Mouse (Mus musculus) midbrain, embryonic 12.5 days (tissue): Measurements from ENCODE around the gene Cbx5. TPM values are rescaled to one million over a fixed set of nuclear protein-coding genes. Genes with fewer than 3 reads are reported as not detected.
A peak's percentile ranks its signal among the peaks of the same experiment; 100 is the strongest.
"Not testable (repeated sequence)": the region's sequence is repeated elsewhere in the genome, so short reads cannot be mapped to it uniquely, and the experiment has no call there.

ENCODE experiments used
- ATAC-seq: fragments of 200-750 bp; cut with Nextera tagmentation; 2 replicates; pipeline ENCODE4 v1.8.0; 2017; ENCODE audit warnings: low read depth, moderate TSS enrichment, moderate library complexity; ENCODE audit not compliant: low FRiP score
- H3K27ac ChIP-seq: fragments of 300-500 bp; sonication (generic); replicated peaks from 2 replicates; pipeline ENCODE4 v1.5.1; 2016; ENCODE audit warnings: mild to moderate bottlenecking
- H3K27me3 ChIP-seq: fragments of 300-500 bp; sonication (generic); 2 replicates; pipeline ENCODE4 v1.6.1; 2016; ENCODE audit warnings: mild to moderate bottlenecking
- H3K36me3 ChIP-seq: fragments of 300-500 bp; sonication (generic); 2 replicates; pipeline ENCODE4 v1.6.1; 2016
- H3K4me1 ChIP-seq: fragments of 300-500 bp; sonication (generic); 2 replicates; pipeline ENCODE4 v1.6.1; 2016
- H3K4me2 ChIP-seq: fragments of 300-500 bp; sonication (generic); replicated peaks from 2 replicates; pipeline ENCODE4 v1.6.1; 2016; ENCODE audit warnings: mild to moderate bottlenecking, moderate library complexity
- H3K4me3 ChIP-seq: fragments of 300-500 bp; sonication (generic); 2 replicates; pipeline ENCODE4 v1.5.1; 2016; ENCODE audit warnings: mild to moderate bottlenecking
- H3K9ac ChIP-seq: fragments of 300-500 bp; sonication (generic); replicated peaks from 2 replicates; pipeline ENCODE4 v1.6.1; 2016; ENCODE audit warnings: mild to moderate bottlenecking, moderate library complexity
- H3K9me3 ChIP-seq: fragments of 300-500 bp; sonication (generic); 2 replicates; pipeline ENCODE4 v1.6.1; 2016; ENCODE audit warnings: mild to moderate bottlenecking
- WGBS: fragments of 180-500 bp; shearing (Covaris S2); methylation state at CpG from one replicate; pipeline ENCODE4 v1.1.7; 2016; 5-methylcytosine and 5-hydroxymethylcytosine counted together
- polyA plus RNA-seq: library from polyadenylated mRNA; unstranded; fragments of >200 nt; fragmentation: Nextera tagmentation; extraction: Ambion mirVana; gene quantifications from 2 replicates; pipeline ENCODE4 v1.2.1, GENCODE M21; 2016

The Cbx5 gene
- polyA plus RNA-seq, 1 experiment from 2014 or later, result 203 TPM

GRCm38 (mm10) chr15:103248401-103249313, 9.0 kb upstream of the Cbx5 start:
- H3K36me3 ChIP-seq, result peaks cover 48% of the 10 kb centered on the region
- 85% methylated on average over 28 of the region's 28 CpGs for WGBS
- no peak overlapping the region for H3K9ac ChIP-seq
- no peaks in the 10 kb centered on the region for H3K9me3 ChIP-seq
- H3K4me2 ChIP-seq, result no peak overlapping the region
- no peaks in the 10 kb centered on the region for H3K27me3 ChIP-seq
- no peak overlapping the region for H3K4me3 ChIP-seq
- H3K27ac ChIP-seq, result no peak overlapping the region
- peak; percentile 52; the same call in 1 of the 2 replicates for ATAC-seq
- peaks cover 11% of the 10 kb centered on the region for H3K4me1 ChIP-seq

- Histone ChIP-seq H3K4me1 (peaks cover 19% of the 10 kb centered on the region), H3K27ac (no peak overlapping the region), H3K9ac (no peak overlapping the region), H3K4me2 (no peak overlapping the region), H3K36me3 (peaks cover 55% of the 10 kb centered on the region), H3K9me3 (no peaks in the 10 kb centered on the region), H3K4me3 (no peak overlapping the region), H3K27me3 (no peaks in the 10 kb centered on the region)
- no peak for ATAC-seq
Observed at GRCm38 (mm10) chr15:103247782-103248400, 8.3 kb upstream of the Cbx5 start.

- Histone ChIP-seq H3K27me3 (no peaks in the 10 kb centered on the region), H3K9ac (no peak overlapping the region), H3K4me3 (no peak overlapping the region), H3K4me2 (no peak overlapping the region), H3K9me3 (no peaks in the 10 kb centered on the region), H3K27ac (no peak overlapping the region), H3K4me1 (peaks cover 25% of the 10 kb centered on the region), H3K36me3 (peaks cover 62% of the 10 kb centered on the region)
- ATAC-seq, result no peak
- WGBS, result 93% methylated on average over 9 of the region's 9 CpGs
Observed at GRCm38 (mm10) chr15:103247078-103247781, 7.6 kb upstream of the Cbx5 start.

- H3K27me3 ChIP-seq, result no peaks in the 10 kb centered on the region
- H3K9ac ChIP-seq, result no peak overlapping the region
- H3K27ac ChIP-seq, result no peak overlapping the region
- peaks cover 72% of the 10 kb centered on the region for H3K36me3 ChIP-seq
- no peak overlapping the region for H3K4me3 ChIP-seq
- peaks cover 32% of the 10 kb centered on the region for H3K4me1 ChIP-seq
- no peak overlapping the region for H3K4me2 ChIP-seq
- ATAC-seq, result no peak
- H3K9me3 ChIP-seq, result no peaks in the 10 kb centered on the region
- WGBS, result 88% methylated on average over 6 of the region's 6 CpGs
Observed at GRCm38 (mm10) chr15:103245616-103246015, 6.0 kb upstream of the Cbx5 start.

- peak overlapping the region; percentile 93 for H3K4me2 ChIP-seq
- no peak overlapping the region for H3K27ac ChIP-seq
- peaks cover 58% of the 10 kb centered on the region for H3K36me3 ChIP-seq
- H3K27me3 ChIP-seq, result no peaks in the 10 kb centered on the region
- peak overlapping the region; percentile 72 for H3K4me3 ChIP-seq
- H3K9ac ChIP-seq, result peak overlapping the region; percentile 54
- ATAC-seq, result no peak
- 69% methylated on average over 8 of the region's 8 CpGs for WGBS
- no peaks in the 10 kb centered on the region for H3K9me3 ChIP-seq
- H3K4me1 ChIP-seq, result peaks cover 33% of the 10 kb centered on the region
Observed at GRCm38 (mm10) chr15:103242885-103243284, 3.3 kb upstream of the Cbx5 start.

GRCm38 (mm10) chr15:103241071-103242018, 1.7 kb upstream of the Cbx5 start:
- Histone ChIP-seq H3K4me2 (peak overlapping the region; percentile 93), H3K9ac (peak overlapping the region; percentile 78), H3K27ac (peak overlapping the region; percentile 93), H3K4me3 (peak overlapping the region; percentile 72), H3K4me1 (peaks cover 35% of the 10 kb centered on the region), H3K36me3 (peaks cover 43% of the 10 kb centered on the region)
- not testable (repeated sequence) for H3K9me3 ChIP-seq, H3K27me3 ChIP-seq, ATAC-seq
- WGBS, result 12% methylated on average over 12 of the region's 12 CpGs

GRCm38 (mm10) chr15:103240160-103241028, 778 bp upstream of the Cbx5 start, which contains the start of gene Hnrnpa1:
TSS of gene Hnrnpa1 (plus strand) at chr15:103240432.
- peaks cover 35% of the 10 kb centered on the region for H3K4me1 ChIP-seq
- no peaks in the 10 kb centered on the region for H3K27me3 ChIP-seq
- no peaks in the 10 kb centered on the region for H3K9me3 ChIP-seq
- H3K4me2 ChIP-seq, result peak within 1 kb of the TSS; percentile 93
- H3K27ac ChIP-seq, result peak within 1 kb of the TSS; percentile 93
- peak within 1 kb of the TSS; percentile 78 for H3K9ac ChIP-seq
- WGBS, result under 1% methylated on average over 47 of the region's 47 CpGs
- H3K36me3 ChIP-seq, result peaks cover 41% of the 10 kb centered on the region
- peak within 1 kb of the TSS; percentile 72 for H3K4me3 ChIP-seq
- ATAC-seq, result peak; percentile 91

GRCm38 (mm10) chr15:103239130-103239684, 409 bp downstream of the Cbx5 start:
- no peaks in the 10 kb centered on the region for H3K9me3 ChIP-seq
- peak overlapping the region; percentile 93 for H3K27ac ChIP-seq
- peak overlapping the region; percentile 72 for H3K4me3 ChIP-seq
- peaks cover 32% of the 10 kb centered on the region for H3K4me1 ChIP-seq
- H3K27me3 ChIP-seq, result no peaks in the 10 kb centered on the region
- H3K4me2 ChIP-seq, result peak overlapping the region; percentile 62
- peaks cover 46% of the 10 kb centered on the region for H3K36me3 ChIP-seq
- under 1% methylated on average over 26 of the region's 26 CpGs for WGBS
- peak overlapping the region; percentile 62 for H3K9ac ChIP-seq
- ATAC-seq, result peak; percentile 91

- WGBS, result 93% methylated on average over 7 of the region's 7 CpGs
- Histone ChIP-seq H3K4me1 (peaks cover 15% of the 10 kb centered on the region), H3K27me3 (no peaks in the 10 kb centered on the region), H3K9ac (no peak overlapping the region), H3K4me3 (no peak overlapping the region), H3K4me2 (no peak overlapping the region), H3K27ac (no peak overlapping the region), H3K9me3 (no peaks in the 10 kb centered on the region), H3K36me3 (peaks cover 27% of the 10 kb centered on the region)
- ATAC-seq, result no peak
Observed at GRCm38 (mm10) chr15:103237295-103237694, 2.3 kb downstream of the Cbx5 start.

- ATAC-seq, result no peak
- H3K27ac ChIP-seq, result no peak overlapping the region
- peaks cover 17% of the 10 kb centered on the region for H3K36me3 ChIP-seq
Observed at GRCm38 (mm10) chr15:103233119-103233518, 6.5 kb downstream of the Cbx5 start.

More at GRCm38 (mm10) chr15:103233119-103233518, 6.5 kb downstream of the Cbx5 start:
- H3K9me3 ChIP-seq, result no peaks in the 10 kb centered on the region
- H3K4me1 ChIP-seq, result peaks cover 9% of the 10 kb centered on the region; the same call in 1 of the 2 replicates
- H3K9ac ChIP-seq, result no peak overlapping the region
- H3K4me2 ChIP-seq, result no peak overlapping the region
- no peak overlapping the region for H3K4me3 ChIP-seq
- H3K27me3 ChIP-seq, result no peaks in the 10 kb centered on the region
- 88% methylated on average over 2 of the region's 2 CpGs for WGBS
